17 mouse cellular contexts compared by ENCODE assay signal in the genomic region with DNA sequence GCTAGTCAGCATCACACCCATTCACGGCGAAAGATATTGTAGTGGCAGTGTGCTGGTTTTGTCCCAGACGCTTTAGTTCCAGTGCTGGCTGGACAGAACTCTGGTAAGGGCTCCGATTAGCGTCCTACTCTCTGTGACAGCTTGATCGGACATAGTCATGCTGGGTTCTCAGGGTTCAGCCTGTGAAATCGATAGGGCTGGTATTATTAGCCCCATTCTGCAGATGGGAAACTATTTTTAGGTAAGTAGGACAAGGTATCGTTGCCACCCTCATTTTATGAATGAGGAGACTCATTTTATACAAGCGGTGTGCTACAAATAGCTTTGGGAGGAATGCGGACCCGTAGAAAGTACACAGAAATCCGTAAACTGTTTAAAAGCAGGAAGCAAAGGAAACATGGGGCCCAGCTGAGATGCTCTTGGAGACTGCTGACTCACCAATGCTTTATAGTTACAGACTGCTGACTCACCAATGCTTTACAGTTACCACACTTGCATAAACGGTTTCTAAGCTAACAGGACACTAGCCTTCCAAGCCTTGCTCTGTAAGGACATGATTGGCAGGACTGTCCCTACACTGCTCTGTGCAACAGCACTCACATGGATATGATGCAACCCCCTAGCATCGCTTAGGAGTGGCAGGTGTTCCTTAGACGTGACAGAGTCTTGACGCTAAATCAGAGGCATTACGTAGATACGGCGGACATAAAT. TPM values are rescaled to one million over a fixed set of nuclear protein-coding genes. Genes with fewer than 3 reads are reported as not detected.
DNase-seq lines count a peak whose midpoint lies in the region; ATAC-seq and TF ChIP-seq lines count a peak whose summit lies in the region.
"Had no signal": no experiment of that assay in that cellular context is flagged by ENCODE, and none has a peak within 500 bp of the region (broad histone marks: within the 10 kb centered on the region; RNA-seq: fewer than 3 reads in every experiment).

No protein-coding gene starts in this region.

- no peak for TF ChIP-seq CTCF in gastrocnemius, adult 2 months (IDR thresholded peaks at IDR 0.05)
- no peak for TF ChIP-seq CTCF in cerebellum, adult 2 months (IDR thresholded peaks at IDR 0.05; ENCODE audit: borderline replicate concordance, insufficient read depth, low read depth, low read length)

- H3K27me3 ChIP-seq in liver, embryonic 12.5 days (replicated peaks): no peaks in the 10 kb centered on the region
- no peaks in the 10 kb centered on the region for H3K27me3 ChIP-seq in forebrain, embryonic 15.5 days
- H3K27me3 ChIP-seq in cerebellum, adult 2 months (ENCODE audit: control insufficient read depth, insufficient read depth, low read length): no peaks in the 10 kb centered on the region

- H3K36me3 ChIP-seq in liver, embryonic 12.5 days: no peaks in the 10 kb centered on the region
- no peaks in the 10 kb centered on the region for H3K36me3 ChIP-seq in forebrain, embryonic 15.5 days
- H3K36me3 ChIP-seq: forebrain, embryonic 10.5 days had no signal

- peak; percentile 45; the same call in 1 of the 2 replicates for ATAC-seq in liver, embryonic 12.5 days
- ATAC-seq in forebrain, embryonic 15.5 days (replicated peaks): no peak

- 0 out of 2 replicates have a peak overlapping the region, but pooled peaks have one; percentile 13 for H3K4me2 ChIP-seq in liver, embryonic 12.5 days
- H3K4me2 ChIP-seq in forebrain, embryonic 15.5 days (replicated peaks): no peak overlapping the region

- no peaks in the 10 kb centered on the region for H3K9me3 ChIP-seq in liver, embryonic 12.5 days (replicated peaks)
- no peaks in the 10 kb centered on the region for H3K9me3 ChIP-seq in forebrain, embryonic 15.5 days
- H3K9me3 ChIP-seq: forebrain, embryonic 10.5 days had no signal

- H3K4me1 ChIP-seq in liver, embryonic 12.5 days: peaks cover 38% of the 10 kb centered on the region
- H3K4me1 ChIP-seq in forebrain, embryonic 15.5 days: no peaks in the 10 kb centered on the region
- peaks cover 4% of the 10 kb centered on the region; the same call in 1 of the 2 replicates for H3K4me1 ChIP-seq in cerebellum, adult 2 months (ENCODE audit: control insufficient read depth, insufficient read depth, low read length)

- H3K4me3 ChIP-seq in gastrocnemius, adult 2 months: peak overlapping the region; percentile 57
- H3K4me3 ChIP-seq in liver, embryonic 12.5 days: no peak overlapping the region
- no peak overlapping the region for H3K4me3 ChIP-seq in forebrain, embryonic 15.5 days
- no peak overlapping the region for H3K4me3 ChIP-seq in cerebellum, adult 2 months (replicated peaks; ENCODE audit: insufficient read depth, low read depth, low read length)
- H3K4me3 ChIP-seq: forebrain, embryonic 10.5 days; left cerebral cortex, adult 2 months had no signal

- TF ChIP-seq POLR2A in cerebellum, adult 2 months (IDR thresholded peaks at IDR 0.05; ENCODE audit: borderline replicate concordance, insufficient read depth, low read length): no peak

- peak; percentile 48 for DNase-seq in gastrocnemius, adult 2 months
- DNase-seq in gastrocnemius, postnatal 4 days (ENCODE audit: low spot score in 2 of 2): no peak
- peak; percentile 3 to 5 for DNase-seq in right cerebral cortex, adult 2 months (ENCODE audit: low spot score in 2 of 2)
- DNase-seq in right cerebral cortex, postnatal 36 days (ENCODE audit: low spot score in 2 of 2): no peak
- no peak for DNase-seq in left cerebral cortex, postnatal 4 days
- no peak for DNase-seq in cerebellum, adult 2 months
- DNase-seq: adrenal gland, adult 2 months; B cell, adult 2 months; kidney, adult 18-20 months; lung, adult 18-20 months; retina, postnatal 1 day; thymus, adult 18-20 months had no signal

- H3K27ac ChIP-seq in gastrocnemius, adult 2 months: peak overlapping the region; percentile 89
- peak overlapping the region; percentile 67 for H3K27ac ChIP-seq in liver, embryonic 12.5 days
- H3K27ac ChIP-seq in forebrain, embryonic 15.5 days (replicated peaks): no peak overlapping the region
- H3K27ac ChIP-seq in cerebellum, adult 2 months (ENCODE audit: insufficient read depth, low read length): no peak overlapping the region
- H3K27ac ChIP-seq: forebrain, embryonic 10.5 days; left cerebral cortex, adult 2 months; macrophage had no signal

- 81% methylated on average over 19 of the region's 19 CpGs for WGBS in liver, embryonic 12.5 days (ENCODE audit: insufficient replicate concordance)
- WGBS in forebrain, embryonic 15.5 days: 89% methylated on average over 19 of the region's 19 CpGs
- WGBS in cerebellum, adult 2 months: 74% methylated on average over 19 of the region's 19 CpGs

- no peak overlapping the region for H3K9ac ChIP-seq in liver, embryonic 12.5 days
- no peak overlapping the region for H3K9ac ChIP-seq in forebrain, embryonic 15.5 days (replicated peaks)

- intact Hi-C loops in gastrocnemius, adult 2 months (cut with DNase I): loop anchor here (5.0 kb wide), 1 partner anchor 45 kb away; no protein-coding TSS in a partner anchor
- intact Hi-C loops in left cerebral cortex, postnatal 4 days (cut with DNase I): no loop called here

RNA-seq across cellular contexts. Expression of a gene that starts 34.7 kb away (rescaled TPM):
- total RNA-seq in gastrocnemius, adult 2 months (2021): 100 to 1,000 TPM; 165 to 223 TPM
- 100 to 1,000 TPM; 140 to 148 TPM for total RNA-seq in gastrocnemius, postnatal 4 days (2021)
- polyA plus RNA-seq in liver, embryonic 12.5 days (2016; fragmentation: Nextera tagmentation; extraction: Ambion mirVana): 71.7 and 75.2 TPM in 2 replicates
- 98.2 and 105 TPM in 2 replicates for polyA plus RNA-seq in forebrain, embryonic 15.5 days (2015; fragmentation: Nextera tagmentation; extraction: Ambion mirVana)
- 10 to 100 TPM; 84.4 to 86.4 TPM for total RNA-seq in left cerebral cortex, postnatal 4 days (2021)
- polyA plus RNA-seq in cerebellum, adult 2 months (2012; rRNA removed): 138 and 142 TPM in 2 replicates

Comparison
In these comparisons a context has a peak if more than half of its experiments do, and no peak if none do; other contexts are left out.
1. DNase-seq: peak in gastrocnemius, adult 2 months (single experiment) and right cerebral cortex, adult 2 months (2 of 2); none in gastrocnemius, postnatal 4 days (0 of 2), right cerebral cortex, postnatal 36 days (0 of 2), left cerebral cortex, postnatal 4 days (single experiment) and cerebellum, adult 2 months (0 of 2).
2. H3K27ac ChIP-seq: peak in gastrocnemius, adult 2 months (single experiment) and liver, embryonic 12.5 days (single experiment); none in forebrain, embryonic 15.5 days (single experiment) and cerebellum, adult 2 months (single experiment).